Mouse (Mus musculus) 3T3-L1 (cell line): ENCODE measurements around the gene Gstp3.
A peak's percentile ranks its signal among the peaks of the same experiment; 100 is the strongest.
"Not testable (repeated sequence)": the region's sequence is repeated elsewhere in the genome, so short reads cannot be mapped to it uniquely, and the experiment has no call there.

Experiments
- DNase-seq: peaks from one replicate; pipeline ENCODE4 v3.0.0-alpha.2; 2015; ENCODE audit warnings: low read depth, low spot score

The Gstp3 gene

DNA sequence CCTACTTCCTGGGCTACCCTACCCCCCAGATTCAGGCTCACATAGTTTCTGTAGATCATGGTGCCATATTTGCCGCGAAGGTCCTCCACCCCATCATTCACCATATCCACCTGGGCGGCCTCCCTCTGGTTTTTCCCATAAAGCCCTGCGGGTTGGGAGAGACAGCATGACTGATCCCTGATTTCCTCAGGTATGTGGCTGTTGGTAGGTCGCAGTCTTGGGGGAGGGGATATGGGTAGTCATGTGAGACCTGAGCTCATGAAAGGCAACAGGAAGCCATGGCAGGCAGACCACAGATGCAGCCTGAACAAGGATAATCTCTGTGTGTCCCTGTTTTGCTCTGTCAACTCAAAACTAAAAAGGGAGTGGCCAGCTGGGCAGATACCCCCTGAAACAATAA, 18.4 kb downstream of the Gstp3 start:
- DNase-seq: not testable (repeated sequence)

DNA sequence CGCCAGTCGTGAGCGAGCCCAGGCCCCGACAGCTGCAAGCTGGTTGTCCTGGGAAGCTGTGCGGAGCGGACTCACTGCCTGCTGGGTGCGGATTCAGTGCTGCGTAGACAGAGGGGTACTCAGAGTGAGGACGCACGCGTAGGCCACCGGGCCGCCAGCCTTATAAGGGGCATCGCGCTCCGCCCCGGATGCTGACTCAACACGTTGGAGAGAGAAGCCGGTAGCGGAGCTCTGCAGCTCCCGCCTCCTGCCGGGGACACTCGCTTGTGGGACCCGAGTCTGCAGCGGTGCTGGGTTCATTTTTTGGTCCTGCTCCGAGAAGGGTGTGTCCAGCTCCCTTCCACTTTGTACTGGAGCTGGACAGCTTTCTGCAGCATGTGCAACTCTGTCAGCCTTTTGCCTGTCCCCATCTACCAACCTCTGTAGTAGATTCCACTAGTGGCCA, 21.6 kb downstream of the Gstp3 start, which contains the start of gene Gstp1:
Gstp1 (minus strand) TSS at position 198 of the 445 bp plus-strand sequence.
- peak; percentile 96 for DNase-seq

DNA sequence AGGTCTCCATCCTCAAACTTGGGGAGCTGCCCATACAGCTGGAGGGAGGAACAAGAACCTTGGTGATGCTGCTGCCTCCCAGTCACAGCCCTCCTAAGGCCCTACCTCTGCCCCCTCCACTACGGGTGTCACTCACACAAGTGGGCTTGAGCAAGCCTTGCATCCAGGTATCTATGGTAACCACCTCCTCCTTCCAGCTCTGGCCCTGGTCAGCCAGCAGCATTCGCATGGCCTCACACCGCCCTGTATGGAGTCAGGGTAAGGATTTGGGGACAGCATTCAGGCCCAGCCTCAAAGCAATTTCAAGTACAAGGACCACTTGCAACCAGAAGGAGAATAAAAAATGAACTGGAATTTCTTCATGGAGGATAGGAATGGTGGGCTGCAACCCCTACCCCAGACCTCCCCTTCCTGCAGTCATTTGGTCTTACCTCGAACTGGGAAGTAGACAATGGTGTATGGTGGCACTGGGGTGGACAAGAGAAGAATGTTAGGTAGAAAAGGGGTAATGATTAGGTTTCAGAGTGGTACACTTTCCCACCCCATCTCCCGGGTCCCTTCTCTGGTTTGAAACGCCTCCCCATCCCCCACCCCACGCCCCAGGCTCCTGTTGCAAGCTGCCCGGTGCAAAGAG, 22.1 kb downstream of the Gstp3 start:
- DNase-seq: peak; percentile 27

- DNase-seq: peak; percentile 53
Observed at GRCm38 (mm10) chr19:4036327-4037045, 22.9 kb downstream of the Gstp3 start.

DNA sequence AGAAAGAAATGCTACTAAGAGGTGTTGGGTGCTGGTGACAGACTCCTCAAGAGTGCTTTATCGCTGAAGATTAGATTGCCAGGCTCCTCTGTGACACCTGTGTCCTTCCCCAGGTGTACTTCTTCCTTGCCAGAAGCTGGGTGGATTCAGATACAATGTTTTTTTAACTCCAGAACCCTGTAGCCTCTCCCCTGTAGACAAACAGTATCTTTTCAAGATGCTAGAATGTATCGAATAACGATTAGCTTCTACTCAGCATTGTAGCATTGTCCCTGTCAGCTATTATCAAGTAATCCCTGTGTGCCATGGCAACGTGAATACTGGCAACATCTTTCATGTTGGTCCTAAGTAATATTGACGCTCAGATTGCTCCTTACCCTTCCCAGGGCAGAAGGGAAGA, 25.6 kb downstream of the Gstp3 start:
- DNase-seq: no peak

DNA sequence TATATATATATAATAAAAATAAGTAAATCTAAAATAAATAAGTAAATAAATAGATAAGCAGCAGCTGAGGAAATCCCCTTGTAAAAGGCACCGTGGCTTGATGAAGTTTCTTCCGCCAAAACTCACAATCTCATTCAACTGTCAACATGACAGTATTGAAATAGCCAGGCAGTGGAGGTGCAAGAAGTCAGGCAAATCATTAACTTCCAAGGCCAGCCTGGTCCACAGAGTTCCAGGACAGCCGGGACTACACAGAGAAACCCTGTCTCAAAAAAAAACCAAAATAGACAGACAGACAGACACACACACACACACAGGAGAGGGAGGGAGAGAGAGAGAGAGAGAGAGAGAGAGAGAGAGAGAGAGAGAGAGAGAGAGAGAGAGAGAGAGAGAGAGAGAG, 26.1 kb downstream of the Gstp3 start:
- DNase-seq: no peak

GRCm38 (mm10) chr19:4032668-4033067, 26.7 kb downstream of the Gstp3 start:
- DNase-seq: no peak

- no peak for DNase-seq
Observed at GRCm38 (mm10) chr19:4027576-4027975, 31.8 kb downstream of the Gstp3 start.

GRCm38 (mm10) chr19:4023185-4023584, 36.2 kb downstream of the Gstp3 start:
- DNase-seq: no peak

- DNase-seq: peak; percentile 98
Observed at GRCm38 (mm10) chr19:4018743-4019583, 40.4 kb downstream of the Gstp3 start.

- DNase-seq: no peak
Observed at GRCm38 (mm10) chr19:4017921-4018587, 41.3 kb downstream of the Gstp3 start.

GRCm38 (mm10) chr19:4015635-4016034, 43.7 kb downstream of the Gstp3 start:
- no peak for DNase-seq

- DNase-seq: no peak
Observed at GRCm38 (mm10) chr19:4014802-4015201, 44.6 kb downstream of the Gstp3 start.

DNA sequence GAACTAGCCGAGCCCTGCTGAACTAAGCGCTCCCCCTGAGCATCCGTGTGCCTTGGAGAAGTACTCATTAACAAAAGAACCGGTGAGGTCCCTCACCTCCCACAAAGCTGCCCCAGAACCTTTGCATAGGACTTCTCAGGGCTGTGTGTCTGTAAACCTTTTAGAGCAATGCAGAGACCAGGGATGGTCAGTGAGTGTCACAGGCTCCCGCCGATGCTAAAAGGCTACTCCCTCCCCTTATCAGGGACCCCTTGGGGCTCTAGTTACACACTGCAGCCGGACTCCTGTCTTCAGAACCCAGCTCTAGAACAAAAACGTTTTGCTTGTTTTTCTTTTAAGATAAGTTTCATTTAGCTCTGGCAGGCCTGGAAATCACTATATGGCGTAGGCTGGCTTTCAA, 46.3 kb downstream of the Gstp3 start:
- no peak for DNase-seq

DNA sequence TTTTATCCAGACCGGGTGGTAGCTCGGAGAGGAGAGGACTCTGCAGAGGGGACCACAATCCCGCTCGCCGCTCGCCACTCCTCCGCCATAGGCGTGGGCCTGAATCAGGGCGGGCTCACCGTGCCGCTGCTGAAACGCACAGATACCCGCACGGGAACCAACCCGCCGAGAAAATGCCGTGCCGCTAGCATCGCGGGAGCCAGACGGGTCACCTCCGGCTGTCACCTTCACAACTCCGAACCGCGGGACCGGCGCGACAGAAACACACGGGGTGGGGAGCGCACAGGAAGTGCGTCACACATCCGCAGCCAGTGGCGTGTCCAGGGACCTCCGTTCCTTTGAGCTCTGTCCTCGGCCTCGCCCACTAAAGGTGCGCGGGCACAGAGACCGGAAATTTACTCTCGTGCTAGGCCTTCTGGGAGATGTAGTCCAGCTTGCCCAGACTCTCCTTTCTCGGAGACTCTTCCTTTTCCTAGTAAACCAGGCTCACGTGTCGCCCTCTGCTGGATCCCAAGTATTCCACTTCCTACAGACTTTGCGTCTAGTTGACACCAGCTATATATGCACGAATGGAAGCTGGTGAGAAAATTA, 46.8 kb downstream of the Gstp3 start, which contains the start of gene Ndufv1:
Ndufv1 (minus strand) TSS at position 375 of the 591 bp plus-strand sequence.
- peak; percentile 100 for DNase-seq

DNA sequence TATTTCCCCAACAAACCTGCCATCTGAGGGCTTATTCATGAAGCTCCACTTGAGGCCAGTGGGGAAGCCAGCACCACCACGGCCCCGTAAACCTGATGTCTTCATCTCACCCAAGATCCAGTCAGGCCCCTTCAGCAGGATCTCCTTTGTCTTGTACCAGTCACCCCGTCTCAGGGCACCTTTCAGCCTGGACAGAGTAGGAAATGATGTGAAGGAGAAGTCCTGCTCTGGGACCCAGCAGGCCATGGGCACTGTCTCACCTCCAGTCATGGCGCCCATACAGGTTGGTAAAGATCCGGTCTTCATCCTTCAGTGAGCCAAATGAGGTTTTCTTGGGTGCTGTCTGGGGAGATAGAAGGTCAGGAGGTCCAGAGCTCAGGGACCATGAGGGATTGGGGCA, 48.3 kb downstream of the Gstp3 start:
- DNase-seq: no peak
